Mouse (Mus musculus): ENCODE measurements around the gene Myo1d.
A peak's percentile ranks its signal among the peaks of the same experiment; 100 is the strongest.
"Not testable (repeated sequence)": the region's sequence is repeated elsewhere in the genome, so short reads cannot be mapped to it uniquely, and the experiment has no call there.

Myo1d gene

DNA sequence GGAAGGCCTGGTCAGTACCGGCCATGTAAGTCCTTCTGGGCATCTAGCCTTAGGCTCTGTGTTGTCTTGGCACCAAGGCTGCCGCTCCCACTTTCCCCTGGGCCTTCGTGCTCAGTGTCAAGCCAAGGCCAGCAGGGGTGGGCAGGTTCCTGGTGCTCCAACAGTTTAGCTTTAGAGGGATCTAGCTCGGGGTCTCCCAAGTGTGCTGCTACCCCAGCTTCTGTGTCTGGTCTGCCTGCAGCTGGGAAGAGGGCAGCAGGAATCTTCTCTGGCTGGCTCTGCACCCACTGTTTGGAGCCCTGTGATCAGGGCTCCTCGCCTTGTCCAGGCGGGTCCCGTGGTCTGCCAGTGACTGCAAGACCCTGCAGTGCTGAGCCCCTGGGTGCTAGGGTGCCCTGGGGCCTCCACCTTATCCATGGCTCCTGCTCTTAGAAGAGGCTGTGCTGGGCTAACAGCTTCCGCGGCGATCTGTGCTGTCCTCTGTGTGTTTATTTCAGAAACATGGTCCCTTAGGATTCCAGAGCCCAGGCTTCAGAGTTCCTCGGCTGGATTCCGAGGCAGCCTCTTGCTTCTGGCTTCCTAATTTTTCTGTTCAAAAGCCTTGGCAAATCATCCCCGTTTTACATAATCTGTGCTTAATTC, 298.3 kb downstream of the Myo1d start:
- DNase-seq (ENCODE audit: low spot score), result no peak

DNA sequence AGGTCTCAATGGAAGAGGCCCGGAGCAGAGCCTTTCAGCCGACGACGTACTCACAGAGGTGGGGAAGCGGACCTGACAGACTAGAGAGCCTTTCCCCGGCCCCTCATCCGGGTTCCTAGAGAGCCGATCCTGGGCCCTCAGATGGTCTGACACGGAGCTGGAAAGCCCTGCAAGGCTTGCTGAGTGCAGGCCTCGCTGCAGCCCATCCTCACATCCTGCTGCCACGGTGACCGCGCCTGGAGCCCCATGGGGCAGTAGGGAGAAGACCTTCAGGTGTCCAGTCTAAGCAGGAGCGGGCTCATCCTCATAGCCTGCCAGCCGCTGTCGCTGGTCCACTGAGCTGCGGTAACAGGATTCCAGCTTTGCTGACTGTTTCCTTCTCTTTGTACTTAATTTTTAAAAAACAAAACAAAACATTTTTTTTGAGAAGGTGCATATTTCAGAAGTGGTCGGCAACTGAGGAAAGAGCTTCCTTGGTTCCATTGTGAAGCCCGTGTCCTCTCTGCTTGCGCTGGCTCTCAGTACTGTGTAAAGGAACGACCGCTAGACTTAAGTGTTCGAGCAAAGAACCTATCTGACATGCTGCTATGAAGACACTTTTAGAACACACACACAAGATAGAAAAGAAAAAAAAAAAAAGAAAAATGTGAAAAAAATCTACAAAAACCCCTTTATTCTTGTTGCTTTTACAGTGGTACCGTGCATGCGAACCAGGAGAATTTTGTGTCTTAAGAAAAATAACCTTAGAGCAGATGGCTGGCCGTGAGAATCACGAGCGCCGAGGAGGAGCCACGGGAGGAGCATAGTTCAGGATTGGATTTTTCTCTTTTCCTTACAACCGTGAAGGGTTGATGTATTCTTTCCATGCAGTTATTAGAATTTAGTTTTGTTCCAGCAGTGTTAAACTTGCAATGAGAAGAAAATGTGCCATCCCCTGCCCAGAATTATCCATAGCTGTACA, 299.6 kb downstream of the Myo1d start:
- no peak for DNase-seq (ENCODE audit: low spot score)

DNA sequence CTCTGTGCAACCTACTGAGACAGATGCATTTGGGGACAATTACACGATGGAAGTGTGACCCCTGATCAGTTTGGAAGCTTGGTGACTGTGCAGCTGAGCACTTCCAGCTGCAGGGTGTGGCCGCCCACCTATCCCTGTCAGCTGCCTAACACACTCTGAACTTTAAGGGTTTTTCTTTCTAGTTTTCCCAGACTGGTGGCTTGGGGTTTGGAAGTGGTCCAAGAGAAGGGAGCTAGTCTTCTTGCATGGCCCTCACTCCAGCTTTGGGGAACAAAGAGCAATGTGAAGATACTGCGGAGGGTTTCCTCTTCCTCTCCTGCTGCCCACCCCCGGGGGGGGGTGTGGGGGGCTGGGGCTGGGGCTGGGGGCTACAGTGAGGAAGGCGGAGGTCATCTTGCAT, 300.4 kb downstream of the Myo1d start:
- no peak for DNase-seq (ENCODE audit: low spot score)

DNA sequence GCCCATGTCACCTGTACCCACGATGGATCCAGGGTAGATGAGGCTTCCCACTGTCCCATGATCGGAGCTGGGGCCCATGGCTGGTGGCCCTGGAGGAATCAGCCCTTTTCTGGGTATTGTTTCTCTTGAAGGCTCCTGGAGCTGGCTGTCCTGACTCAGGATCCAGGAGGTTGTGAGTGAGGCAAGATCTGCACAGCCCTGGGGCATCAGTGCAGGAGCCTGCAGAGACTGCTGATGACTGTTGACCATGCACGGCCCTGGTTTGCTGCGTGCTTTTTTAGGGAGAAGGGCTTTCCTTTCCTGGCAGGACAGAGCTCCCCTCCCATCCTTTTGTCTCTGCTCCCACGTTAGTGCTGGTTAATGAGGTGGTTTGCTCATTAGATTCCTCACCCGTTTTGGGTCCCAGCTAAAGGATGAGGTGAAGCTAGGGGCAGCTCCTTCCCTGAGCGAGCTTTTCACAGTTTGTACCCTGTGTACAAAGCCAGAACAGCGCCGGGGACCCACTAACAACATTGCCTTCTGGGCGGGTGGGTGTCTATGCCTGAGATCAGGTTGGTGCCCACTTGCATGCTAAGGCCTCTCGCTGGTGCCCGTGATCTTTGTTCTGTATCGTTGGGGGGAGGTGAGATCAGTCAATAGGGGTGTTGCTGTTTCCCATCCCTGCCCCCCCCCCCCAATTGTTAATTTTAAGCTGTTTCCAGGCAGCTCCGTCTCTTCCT, 301.0 kb downstream of the Myo1d start:
- DNase-seq (ENCODE audit: low spot score), result no peak

DNA sequence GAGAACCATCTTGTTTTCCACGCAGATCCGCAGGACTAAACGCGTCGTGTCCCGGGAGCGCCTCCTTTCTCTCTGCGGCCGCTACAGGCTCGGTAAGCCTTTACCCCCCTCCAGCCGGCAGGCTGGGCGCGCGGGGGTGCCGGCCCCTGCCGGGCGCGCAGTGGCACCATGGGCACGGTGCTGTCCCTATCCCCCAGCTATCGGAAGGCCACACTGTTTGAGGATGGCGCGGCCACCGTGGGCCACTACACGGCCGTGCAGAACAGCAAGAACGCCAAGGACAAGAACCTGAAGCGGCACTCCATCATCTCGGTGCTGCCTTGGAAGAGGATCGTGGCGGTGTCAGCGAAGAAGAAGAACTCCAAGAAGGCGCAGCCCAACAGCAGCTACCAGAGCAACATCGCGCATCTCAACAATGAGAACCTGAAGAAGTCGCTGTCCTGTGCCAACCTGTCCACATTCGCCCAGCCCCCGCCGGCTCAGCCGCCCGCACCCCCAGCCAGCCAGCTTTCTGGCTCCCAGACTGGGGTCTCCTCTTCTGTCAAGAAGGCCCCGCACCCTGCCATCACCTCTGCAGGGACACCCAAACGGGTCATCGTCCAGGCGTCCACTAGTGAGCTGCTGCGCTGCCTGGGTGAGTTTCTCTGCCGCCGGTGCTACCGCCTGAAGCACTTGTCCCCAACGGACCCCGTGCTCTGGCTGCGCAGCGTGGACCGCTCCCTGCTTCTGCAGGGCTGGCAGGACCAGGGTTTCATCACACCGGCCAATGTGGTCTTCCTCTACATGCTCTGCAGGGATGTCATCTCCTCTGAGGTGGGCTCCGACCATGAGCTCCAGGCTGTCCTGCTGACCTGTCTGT, 302.3 kb downstream of the Myo1d start:
- no peak for DNase-seq (ENCODE audit: low spot score)

DNA sequence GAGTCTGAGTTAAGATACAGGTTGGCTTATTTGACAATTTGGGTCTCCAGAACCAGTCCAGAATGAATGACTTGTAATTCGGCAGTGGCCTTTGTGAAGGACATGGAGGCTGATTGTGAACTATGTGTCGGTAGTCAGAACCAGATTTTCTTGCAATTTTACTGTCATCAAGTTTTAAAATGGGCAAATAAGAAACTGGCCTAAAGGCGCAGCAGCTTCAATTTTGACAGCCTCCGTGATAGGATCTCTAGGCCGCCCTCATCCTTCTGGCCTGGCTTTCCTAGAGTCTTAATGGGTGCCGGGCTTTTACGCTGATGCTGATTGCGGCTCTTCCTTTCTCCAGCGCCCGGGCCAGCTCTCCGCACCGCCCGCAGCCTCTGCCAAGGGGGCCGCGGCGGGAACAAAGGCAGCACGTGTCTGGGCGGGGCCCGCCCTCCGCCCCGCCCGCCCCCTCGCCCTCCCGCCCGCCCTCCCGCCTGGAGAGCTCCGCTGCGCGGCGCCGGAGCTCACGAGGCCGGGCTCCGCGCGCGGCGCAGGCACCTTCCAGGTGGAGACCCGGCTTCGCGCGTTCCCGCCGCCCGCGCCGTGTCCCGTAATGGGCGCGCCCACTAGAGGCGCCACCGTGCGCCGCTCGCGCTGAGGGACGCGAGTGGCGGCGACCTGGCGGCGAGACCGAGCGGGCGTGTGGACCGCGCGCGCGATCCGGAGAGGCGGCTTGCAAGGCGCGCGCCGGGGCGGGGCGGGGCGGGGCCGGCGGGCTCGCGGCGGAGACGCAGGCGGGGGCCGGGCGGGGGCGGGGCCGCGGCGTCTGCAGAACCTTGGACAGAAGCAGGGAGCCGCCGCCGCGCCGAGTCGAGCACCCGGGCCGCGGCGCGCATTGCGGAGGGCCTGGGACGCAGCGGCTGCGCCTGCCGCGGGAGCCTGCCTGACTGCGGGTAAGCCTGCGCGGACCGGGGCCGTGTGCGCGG, 303.3 kb downstream of the Myo1d start, which contains the start of gene Cdk5r1:
Cdk5r1 (plus strand) TSS at position 802 of the 968 bp plus-strand sequence.
- DNase-seq (ENCODE audit: low spot score), result peak; percentile 91

DNA sequence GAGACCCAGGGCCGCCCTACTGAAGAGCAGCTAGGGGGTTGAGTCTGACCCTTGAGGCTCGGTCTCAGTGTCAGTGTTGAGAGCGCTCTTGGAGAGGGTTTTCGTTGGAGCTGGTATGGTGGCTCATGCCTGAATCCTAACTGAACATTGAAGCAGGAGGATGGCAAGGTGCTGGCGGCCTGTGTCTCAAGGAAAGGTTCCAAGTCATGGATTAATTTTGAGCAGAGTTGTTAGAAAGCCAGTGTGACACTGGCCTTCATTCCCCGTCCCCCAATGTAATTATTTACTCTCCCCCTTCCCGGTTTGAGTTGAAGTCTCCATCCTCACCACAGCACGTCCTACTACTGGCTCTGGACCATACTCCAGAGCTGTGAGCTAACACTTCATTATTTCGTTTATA, 304.3 kb downstream of the Myo1d start:
- no peak for DNase-seq (ENCODE audit: low spot score)

DNA sequence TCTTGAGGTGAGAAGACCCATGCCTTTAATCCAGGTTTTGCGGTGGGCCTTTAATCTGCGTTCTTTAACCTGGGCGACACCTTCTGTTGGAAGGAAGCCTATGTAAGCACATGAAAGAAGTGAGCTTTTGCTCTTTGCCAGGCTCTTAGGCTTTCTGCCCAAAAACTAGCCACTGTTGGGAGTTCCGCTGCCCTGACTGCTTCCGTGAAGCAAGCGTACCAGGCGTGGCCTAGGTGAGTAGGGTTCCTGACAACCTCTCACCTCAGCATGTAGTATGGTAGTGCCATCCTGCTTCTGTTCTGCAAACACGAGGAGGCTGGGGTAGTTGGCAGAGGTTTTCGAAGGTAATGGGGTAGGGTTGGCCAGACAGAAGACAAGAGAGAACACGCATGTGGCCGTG, 305.0 kb downstream of the Myo1d start:
- no peak for DNase-seq (ENCODE audit: low spot score)

DNA sequence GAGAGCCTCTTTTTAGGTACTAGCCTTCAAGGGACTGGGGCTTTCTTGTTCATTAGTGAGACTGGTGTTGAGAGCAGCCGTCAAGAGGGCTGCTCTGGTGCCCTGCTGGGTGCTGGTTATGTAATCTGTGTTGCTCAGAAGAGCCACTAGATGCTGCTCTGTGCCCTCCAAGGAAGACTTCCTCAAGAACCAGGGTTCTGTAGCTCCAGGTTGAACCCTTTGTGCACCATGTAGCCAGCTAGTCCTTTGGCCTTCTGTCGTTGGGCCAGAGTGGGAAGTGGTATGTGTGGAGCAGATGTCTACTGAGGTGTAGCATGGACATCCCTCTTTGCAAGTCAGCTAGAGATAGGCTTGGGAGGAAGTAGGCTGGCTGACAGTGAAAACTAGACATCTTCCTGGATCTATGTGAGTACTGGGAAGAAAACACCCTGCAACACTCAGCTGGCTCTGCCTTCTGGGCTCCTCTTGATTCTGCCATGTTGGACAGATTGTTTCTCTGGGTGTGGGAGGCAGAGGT, 305.6 kb downstream of the Myo1d start:
- no peak for DNase-seq (ENCODE audit: low spot score)

DNA sequence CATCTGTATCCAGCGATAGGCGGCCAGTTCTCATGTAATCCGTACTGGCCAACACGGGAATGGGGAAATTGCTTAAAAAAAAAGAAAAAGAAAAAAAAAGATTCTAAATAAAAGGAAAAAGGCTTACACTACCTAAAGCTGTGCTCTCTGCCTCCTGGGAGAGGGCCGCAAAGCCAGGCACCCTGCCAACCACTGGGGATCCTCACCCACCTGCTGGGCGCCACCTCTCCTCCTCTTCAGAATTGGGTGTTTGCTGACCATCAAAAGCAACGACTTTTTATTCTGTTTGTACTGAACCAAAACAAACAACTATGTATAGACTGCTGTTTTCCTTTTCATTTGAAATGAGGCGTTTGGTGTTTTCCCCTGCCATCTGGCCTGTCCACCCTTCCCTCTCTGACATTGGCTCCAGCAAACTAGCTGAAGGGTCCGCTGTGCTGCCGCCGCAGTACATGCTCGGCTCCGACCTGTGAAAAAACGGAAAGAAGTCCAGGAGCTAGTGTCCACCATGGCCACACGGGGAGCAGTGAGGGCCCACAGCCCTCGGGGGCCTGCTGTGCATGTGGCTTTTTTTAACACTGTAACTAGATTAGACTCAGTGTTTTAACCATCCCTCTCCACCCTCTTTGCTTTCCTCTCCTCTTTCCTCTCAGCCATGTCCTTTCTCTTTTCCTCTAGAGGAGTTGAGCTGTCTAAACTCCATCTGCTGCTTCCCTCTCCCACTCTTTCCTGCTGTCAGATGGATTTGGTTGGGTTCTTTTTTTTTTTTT, 307.8 kb downstream of the Myo1d start:
- no peak for DNase-seq (ENCODE audit: low spot score)

DNA sequence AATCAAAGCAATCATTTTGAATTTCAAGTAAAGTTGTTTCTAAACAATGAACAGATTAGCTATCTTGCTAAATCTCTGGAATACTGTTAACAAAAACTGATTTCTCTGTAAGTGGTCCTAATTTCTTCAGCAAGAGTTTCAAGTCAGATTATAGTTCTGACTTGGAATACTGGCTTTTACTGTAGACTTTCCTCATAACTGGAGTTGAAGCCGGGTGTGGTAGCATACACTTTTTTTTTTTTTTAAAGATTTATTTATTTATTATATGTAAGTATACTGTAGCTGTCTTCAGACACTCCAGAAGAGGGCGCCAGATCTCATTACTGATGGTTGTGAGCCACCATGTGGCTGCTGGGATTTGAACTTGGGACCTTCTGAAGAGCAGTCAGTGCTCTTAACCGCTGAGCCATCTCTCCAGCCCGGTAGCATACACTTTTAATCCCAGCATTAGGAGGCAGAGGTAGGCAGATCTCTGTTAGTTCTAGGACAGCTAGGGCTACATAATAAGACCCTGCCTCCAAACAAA, 316.2 kb downstream of the Myo1d start:
- not testable (repeated sequence) for DNase-seq (ENCODE audit: low spot score)

DNA sequence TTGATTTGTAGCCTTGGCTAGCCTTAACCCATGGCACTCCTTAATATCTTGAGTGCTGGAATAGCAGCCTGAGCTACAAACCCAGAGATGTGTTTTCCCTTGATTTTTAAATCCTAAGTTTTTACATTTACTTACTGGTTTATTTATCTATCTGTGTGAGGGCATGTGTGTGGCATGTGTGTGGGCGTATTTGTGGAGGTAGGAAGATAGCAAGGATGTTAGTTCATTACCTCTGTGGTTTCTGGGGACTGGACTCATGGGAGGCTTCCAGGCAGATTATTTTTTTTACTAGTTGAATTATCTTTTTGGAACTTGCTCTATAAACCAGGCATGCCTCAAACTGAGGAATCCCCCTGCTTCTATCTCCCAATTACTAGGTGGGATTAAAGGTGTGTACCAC, 326.6 kb downstream of the Myo1d start:
- DNase-seq (ENCODE audit: low spot score), result no peak

DNA sequence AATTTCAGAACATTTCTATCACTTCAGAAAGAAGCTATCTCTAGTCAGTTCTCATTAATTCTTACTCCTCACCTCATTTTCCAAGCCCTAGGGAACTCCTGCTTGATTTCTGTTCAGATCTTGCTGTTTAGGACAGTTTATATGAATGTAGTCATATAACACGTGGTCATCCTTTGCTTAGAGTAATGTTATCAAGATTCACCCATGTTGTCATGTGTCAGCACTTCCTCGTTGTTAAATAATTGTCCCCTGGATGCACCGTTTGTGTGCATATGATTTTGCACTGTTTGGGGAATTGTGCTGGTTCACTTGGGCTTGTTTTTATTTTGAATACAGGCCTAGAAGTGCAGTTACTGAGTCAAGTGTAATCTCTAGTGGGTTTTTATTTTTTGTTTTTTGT, 327.6 kb downstream of the Myo1d start:
- DNase-seq (ENCODE audit: low spot score), result no peak

DNA sequence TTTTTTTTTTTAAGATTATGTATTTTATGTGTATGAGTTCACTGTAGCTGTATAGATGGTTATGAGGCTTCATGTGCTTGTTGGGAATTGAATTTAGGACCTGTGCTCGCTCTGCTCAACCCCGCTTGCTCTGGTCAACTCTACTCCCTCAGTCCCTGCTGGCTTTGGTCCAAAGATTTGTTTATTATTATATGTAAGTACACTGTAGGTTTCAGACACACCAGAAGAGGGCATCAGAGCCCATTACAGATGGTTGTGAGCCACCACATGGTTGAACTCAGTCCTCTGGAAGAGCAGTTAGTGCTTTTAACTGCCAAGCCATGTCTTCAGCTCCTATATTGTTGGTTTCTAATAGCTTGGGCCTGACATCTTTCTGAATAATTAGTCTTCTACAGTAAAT, 330.0 kb downstream of the Myo1d start:
- DNase-seq (ENCODE audit: low spot score), result no peak

DNA sequence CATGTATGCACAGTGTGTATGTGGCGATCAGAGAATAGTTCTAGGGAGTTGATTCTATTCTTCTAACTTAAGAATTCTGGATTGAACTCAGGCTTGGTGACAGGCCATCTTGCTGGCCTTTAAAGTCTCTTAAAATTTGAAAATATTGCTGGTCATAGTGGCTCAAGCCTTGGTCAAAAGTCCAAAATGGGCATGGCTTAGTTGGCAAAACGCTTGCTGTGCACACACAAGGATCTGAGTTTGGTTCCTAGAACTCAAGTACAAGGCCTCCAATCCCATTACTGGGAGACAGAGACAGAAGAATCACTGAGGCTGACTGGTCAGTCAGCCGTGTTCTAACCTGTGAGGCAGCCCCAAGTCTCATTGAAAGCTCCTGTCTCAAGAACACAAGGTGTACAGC, 332.9 kb downstream of the Myo1d start:
- no peak for DNase-seq (ENCODE audit: low spot score)
